Mouse (Mus musculus): ENCODE measurements around the gene 1700030K09Rik.

The 1700030K09Rik gene

DNA sequence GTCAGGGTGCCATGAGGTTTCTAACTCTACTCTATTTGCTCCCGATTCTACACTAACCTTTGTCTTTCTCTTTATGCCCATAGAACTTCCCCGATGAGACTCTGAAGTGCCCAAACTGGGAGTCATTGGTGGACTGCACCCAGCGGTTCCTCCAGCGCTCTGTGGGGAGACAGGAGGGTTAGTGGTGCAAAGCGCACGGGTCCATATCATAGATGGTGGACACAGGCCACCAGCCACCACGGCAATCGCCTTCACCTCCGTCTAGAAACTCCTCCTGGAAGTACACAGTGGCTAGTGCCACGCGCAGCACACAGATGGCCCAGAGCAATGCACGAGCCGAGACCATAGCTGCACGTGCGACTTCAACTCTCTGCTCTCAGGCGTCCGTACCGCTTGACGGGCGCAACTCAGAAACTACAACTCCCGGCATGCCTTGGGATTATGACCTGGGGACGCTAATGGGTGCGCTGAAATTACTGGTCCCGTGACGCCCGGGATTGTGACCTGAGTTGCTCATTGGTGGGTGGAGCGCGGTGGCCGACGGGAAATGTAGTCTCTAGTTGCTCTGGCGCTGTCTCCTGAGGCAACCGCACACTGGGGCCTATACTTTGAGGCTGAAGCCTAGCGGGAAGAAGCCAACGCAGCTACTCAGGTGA is at the start of gene 1700030K09Rik, which contains the start of gene Calr3:
TSS of gene 1700030K09Rik (plus strand) at position 543 of the 656 bp plus-strand sequence.
TSS of gene Calr3 (minus strand) at position 533 of the 656 bp plus-strand sequence.
- DNase-seq (ENCODE audit: extremely low spot score): peak; percentile 96

DNA sequence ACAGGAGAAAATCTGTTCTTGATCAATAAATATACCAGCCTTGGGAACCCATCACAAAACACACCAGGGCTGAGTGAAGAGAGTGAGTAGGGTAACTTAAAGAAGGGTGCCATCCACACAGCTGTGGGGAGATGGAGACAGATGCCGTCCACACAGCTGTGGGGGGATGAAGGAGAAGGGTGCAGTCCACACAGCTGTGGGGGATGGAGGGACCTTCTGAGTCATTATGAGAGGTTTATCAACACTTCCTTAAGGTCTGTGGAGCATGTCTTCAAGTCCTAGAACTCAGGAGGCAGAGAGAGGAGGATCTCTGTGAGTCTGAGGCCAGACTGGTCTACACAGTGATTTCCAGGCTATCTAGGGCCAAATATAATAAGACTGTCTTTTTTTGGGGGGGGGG is 42.3 kb upstream of the 1700030K09Rik start:
- DNase-seq (ENCODE audit: extremely low spot score): no peak

GRCm38 (mm10) chr8:72402981-72403380 is 40.7 kb upstream of the 1700030K09Rik start:
- DNase-seq (ENCODE audit: extremely low spot score): no peak

- DNase-seq (ENCODE audit: extremely low spot score): no peak
Measured at GRCm38 (mm10) chr8:72407878-72408277, 35.8 kb upstream of the 1700030K09Rik start.

DNA sequence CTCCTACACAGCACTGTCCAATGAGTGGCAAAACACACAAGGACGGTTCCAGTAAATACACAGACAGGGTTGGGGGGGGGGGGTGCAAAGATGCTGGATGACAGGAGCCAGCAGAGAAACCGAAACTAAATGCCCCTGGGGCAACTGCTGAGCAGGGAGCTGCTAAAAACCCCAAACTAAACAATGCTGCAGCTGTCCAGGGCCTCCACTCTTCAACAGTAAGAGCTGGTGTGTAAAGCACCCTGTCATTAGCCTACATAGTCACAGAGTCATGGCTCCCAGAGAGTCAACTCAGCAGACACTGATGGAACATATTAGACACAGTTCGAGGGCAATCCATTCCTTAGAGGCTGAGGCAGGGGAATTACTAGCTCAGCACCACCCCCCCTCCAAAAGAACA is 34.2 kb upstream of the 1700030K09Rik start:
- DNase-seq (ENCODE audit: extremely low spot score): no peak

GRCm38 (mm10) chr8:72413839-72414238 is 29.8 kb upstream of the 1700030K09Rik start:
- no peak for DNase-seq (ENCODE audit: extremely low spot score)

DNA sequence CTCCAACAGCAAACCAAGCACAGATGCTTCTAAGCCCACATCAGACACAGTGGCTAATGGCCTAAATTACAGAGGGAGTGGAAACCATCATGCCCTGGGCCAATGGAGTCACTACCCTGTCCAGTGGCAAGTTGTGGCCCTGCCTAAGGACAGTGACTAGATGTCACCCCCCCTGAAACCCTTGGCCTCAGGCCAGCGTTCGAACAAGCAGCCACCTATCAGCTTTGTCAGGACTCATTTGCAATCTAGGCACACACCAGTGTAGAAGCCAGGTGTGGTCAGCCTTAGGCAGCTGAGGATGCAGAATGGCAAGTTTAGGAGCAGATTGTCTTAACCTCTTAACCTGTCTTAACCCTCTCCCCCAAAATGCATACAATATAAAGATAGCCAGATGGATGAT is 28.4 kb upstream of the 1700030K09Rik start:
- DNase-seq (ENCODE audit: extremely low spot score): no peak

DNA sequence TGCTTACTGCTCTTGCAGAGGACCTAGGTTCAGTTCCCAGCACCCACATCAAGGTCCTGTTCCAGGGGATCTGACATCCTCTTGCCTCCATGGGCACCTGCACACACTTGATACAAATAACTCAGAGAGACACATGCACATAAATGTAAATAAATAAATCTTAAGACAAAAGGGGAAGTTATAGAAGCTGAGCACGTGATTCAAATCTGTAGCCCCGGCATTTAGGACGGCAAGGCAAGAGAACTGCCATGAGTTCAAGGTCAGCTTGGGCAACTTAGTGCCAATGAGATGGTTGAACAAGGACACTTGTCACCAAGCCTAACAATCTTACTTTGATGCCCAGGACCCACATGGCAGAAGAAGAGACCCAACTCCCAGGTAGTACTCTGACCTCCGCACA is 25.6 kb upstream of the 1700030K09Rik start:
- DNase-seq (ENCODE audit: extremely low spot score): no peak

- peak; percentile 65 for DNase-seq (ENCODE audit: extremely low spot score)
Measured at GRCm38 (mm10) chr8:72420571-72421361, 22.9 kb upstream of the 1700030K09Rik start.

DNA sequence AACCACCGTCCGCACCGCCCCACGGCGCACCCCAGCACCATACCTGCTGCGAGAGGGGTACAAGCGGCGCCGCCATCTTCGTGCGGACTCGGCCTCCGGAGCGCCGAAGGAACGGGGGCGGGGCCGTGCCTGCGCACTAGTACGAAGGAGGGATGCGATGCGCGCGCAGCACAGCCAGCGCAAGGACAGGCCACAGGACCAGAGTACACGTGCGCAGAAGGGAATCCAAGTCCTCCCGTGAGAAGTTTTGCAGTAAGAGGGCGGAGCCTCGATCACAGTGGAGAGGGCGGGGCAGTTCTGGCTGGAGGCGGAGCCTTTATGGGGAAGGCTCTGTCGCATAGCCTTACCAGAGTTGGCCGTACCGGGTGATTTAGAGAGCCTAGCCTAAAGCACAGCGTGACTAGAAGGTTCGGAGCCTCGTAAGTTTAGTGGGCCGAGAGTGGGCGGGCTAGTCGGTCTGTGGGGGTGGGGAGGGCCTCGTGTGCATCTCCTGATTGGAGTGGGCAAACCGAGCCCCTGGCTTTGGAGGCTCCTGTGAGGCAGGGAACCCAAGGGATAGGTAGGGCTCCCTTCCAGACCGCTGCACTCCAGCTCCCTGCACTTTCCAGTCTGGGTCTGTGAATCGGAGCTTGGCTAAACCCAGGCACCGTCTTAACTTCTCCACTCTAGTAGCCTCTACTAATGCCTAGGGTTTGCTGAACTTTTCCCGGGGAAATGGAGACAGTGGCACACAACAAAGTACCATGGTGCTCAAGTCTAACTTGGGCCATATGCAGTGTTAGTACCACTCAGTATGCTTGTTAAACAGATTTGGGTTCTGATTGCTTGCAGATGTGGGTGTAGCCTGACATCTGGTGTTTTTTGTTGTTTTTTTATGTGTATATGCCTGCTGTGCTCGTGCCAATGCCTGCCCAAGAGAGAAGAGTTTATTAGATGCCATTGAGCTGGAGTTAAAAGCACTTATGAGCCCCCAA is 22.0 kb upstream of the 1700030K09Rik start, which contains the start of gene Eps15l1:
TSS of gene Eps15l1 (minus strand) at position 99 of the 974 bp plus-strand sequence.
- DNase-seq (ENCODE audit: extremely low spot score): peak; percentile 98

DNA sequence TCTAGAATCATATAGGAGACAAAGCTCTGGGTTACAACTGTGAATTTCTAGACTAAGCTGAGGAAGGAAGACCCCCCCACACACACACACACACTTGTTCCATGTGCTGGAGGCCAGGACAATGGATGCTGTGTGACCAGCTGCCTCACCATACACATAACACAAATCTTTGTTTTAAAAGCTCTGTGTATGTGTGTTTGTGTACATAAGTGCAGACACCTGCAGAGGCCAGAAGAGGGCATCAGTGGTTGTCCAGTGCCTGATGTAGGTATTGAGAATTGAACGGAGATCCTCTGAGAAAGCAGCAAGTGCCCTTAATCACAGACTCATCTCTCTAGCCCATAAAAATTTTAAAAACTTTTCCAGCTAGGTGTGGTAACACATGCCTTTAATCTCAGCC is 20.8 kb upstream of the 1700030K09Rik start:
- no peak for DNase-seq (ENCODE audit: extremely low spot score)

- no peak for DNase-seq (ENCODE audit: extremely low spot score)
Measured at GRCm38 (mm10) chr8:72429676-72430075, 14.0 kb upstream of the 1700030K09Rik start.

DNA sequence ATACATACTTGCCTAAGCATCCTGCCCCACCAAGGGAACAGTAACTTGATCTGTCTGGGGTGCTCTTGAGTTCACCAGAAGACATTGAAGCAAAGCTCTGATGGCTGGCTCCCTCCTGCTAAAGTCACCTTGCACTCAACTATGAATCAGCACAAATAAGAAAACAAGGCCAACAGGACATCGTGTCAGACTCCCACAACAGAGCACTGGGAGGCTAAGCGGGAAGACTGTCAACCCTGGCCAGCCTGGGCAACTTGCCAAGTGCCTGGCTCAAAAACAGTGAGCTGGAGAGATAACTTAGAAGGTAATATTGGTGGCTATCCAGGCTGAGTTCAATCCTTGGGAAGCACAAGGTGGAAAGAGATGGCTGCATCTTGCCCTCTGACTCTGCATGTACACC is 8.7 kb upstream of the 1700030K09Rik start:
- DNase-seq (ENCODE audit: extremely low spot score): no peak

GRCm38 (mm10) chr8:72438248-72439015 is 5.2 kb upstream of the 1700030K09Rik start:
- no peak for DNase-seq (ENCODE audit: extremely low spot score)

DNA sequence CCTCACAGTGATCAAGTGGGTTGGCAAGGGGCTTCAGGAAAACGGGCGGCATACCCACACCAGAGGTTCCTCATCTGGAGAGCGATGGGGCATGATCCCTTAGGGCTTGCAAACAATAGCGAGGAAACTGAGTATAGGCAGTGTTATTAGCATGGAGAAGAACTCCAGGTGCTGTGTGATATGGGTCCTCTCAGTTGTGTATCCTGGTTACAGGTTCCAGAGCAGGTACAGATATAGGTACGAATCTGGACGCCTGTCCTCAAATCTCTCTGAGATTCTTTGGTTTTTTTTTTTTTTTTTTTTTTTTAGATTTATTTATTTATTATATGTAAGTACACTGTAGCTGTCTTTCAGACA is 292 bp downstream of the 1700030K09Rik start:
- no peak for DNase-seq (ENCODE audit: extremely low spot score)

DNA sequence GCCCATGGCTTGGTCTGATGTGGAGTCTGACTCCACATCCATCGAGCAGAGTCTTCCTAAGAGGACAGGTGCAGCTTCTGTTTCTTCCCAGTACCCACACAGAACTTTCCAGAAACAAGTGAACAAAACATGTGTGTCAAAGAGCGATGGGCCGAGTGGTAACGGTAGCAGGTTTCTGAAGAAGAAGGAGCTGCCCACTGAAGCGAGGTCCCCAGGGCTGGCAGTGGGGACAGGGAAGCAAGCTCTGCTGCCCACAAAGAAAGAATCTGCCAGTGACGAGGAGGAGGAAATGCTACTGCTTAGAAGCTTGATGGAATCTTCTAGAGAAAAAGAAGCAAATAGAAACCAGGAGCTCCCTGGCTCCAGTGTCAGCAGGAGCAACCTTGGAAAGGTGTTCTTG is 1.4 kb downstream of the 1700030K09Rik start:
- DNase-seq (ENCODE audit: extremely low spot score): no peak

- no peak for DNase-seq (ENCODE audit: extremely low spot score)
Measured at GRCm38 (mm10) chr8:72451516-72451915, 7.8 kb downstream of the 1700030K09Rik start.

DNA sequence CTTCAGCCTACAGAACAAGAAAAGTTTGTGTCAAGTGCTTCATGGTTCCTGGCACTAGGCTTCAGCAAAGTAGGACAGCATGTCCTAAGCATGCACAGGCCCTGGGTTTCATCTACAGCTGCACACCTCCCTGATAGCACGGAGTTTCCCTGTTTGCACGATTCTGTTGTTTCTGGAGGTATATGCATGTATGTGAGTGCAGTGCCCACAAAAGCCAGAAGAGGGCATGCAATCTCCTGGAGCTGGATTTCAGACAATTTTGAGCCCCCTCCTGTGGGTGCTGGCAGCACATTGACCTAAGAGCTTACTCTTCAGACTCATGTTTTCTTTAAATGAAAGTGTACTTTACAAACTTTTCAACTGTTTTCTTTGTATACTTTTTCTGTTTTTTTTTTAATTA is 10.2 kb downstream of the 1700030K09Rik start:
- DNase-seq (ENCODE audit: extremely low spot score): no peak

GRCm38 (mm10) chr8:72455317-72455716 is 11.6 kb downstream of the 1700030K09Rik start:
- no peak for DNase-seq (ENCODE audit: extremely low spot score)

GRCm38 (mm10) chr8:72457806-72458205 is 14.1 kb downstream of the 1700030K09Rik start:
- DNase-seq (ENCODE audit: extremely low spot score): no peak

DNA sequence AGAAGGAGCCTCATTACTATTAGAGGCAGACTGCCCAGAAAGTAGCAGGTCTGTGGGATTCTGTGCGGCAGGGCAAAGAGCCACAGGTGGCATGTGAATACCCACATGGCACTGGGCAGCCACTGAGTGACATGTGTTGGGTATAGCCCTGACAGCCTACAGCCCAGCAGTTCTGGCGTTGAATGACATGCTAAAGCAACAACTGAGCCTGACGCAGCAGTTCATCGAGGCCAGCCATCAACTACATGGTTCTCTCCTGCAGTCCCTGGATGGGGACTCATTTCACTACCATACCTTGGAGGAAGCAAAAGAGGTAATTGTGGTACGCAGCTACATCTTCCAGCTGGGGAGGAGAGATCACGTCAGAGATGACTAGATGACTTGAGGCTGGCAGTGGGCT is 14.8 kb downstream of the 1700030K09Rik start:
- DNase-seq (ENCODE audit: extremely low spot score): no peak
